Mouse (Mus musculus): ENCODE measurements around the gene Ccdc47. TPM values are rescaled to one million over a fixed set of nuclear protein-coding genes. Genes with fewer than 3 reads are reported as not detected.
"Not testable (repeated sequence)": the region's sequence is repeated elsewhere in the genome, so short reads cannot be mapped to it uniquely, and the experiment has no call there.

The Ccdc47 gene
- polyA plus RNA-seq, 1 experiment from 2014 or later = 97.3 TPM

GRCm38 (mm10) chr11:106249326-106249725 is 33.2 kb upstream of the Ccdc47 start:
- ATAC-seq = no peak
- Histone ChIP-seq H3K4me2 (ENCODE audit: low read depth, low read length) (no peak overlapping the region), H3K36me3 (ENCODE audit: control insufficient read depth, insufficient read depth, low read length) (peaks cover 36% of the 10 kb centered on the region), H3K4me1 (ENCODE audit: control insufficient read depth, insufficient read depth, low read length) (no peaks in the 10 kb centered on the region; the same call in 1 of the 2 replicates), H3K27ac (ENCODE audit: low read length) (no peak overlapping the region), H3K9me3 (ENCODE audit: control insufficient read depth, low read length) (peaks cover 5% of the 10 kb centered on the region; the same call in 1 of the 2 replicates), H3K9ac (ENCODE audit: low read depth, low read length) (no peak overlapping the region), H3K4me3 (ENCODE audit: low read length) (no peak overlapping the region), H3K27me3 (replicated peaks; ENCODE audit: control insufficient read depth, insufficient read depth, low read length) (no peaks in the 10 kb centered on the region)
- WGBS = 79% methylated on average over 7 of the region's 7 CpGs

DNA sequence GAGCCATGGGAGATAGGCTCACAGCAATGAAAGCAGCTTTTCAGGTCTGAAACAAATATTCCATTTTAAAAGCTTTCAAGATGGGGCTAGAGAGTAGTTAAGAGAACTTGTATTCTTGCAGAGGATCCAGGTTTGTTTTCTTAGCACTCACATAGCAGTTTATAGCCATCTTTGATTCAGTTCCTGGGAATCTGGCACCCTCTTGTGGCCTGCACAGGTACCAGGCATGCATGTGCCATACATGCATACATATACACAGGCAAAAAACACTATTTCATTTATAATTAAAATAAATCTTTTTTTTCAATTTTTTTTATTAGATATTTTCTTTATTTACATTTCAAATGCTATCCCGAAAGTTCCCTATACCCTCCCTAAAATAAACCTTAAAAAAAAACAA is 30.7 kb upstream of the Ccdc47 start:
- no peak overlapping the region for H3K9ac ChIP-seq (ENCODE audit: low read depth, low read length)
- no peak overlapping the region for H3K27ac ChIP-seq (ENCODE audit: low read length)
- peaks cover 5% of the 10 kb centered on the region; the same call in 1 of the 2 replicates for H3K9me3 ChIP-seq (ENCODE audit: control insufficient read depth, low read length)
- 94% methylated on average over 1 of the region's 1 CpGs for WGBS
- no peak overlapping the region for H3K4me3 ChIP-seq (ENCODE audit: low read length)
- H3K4me2 ChIP-seq (ENCODE audit: low read depth, low read length) = no peak overlapping the region
- peaks cover 40% of the 10 kb centered on the region for H3K36me3 ChIP-seq (ENCODE audit: control insufficient read depth, insufficient read depth, low read length)
- ATAC-seq = no peak
- H3K4me1 ChIP-seq (ENCODE audit: control insufficient read depth, insufficient read depth, low read length) = no peaks in the 10 kb centered on the region
- no peaks in the 10 kb centered on the region for H3K27me3 ChIP-seq (replicated peaks; ENCODE audit: control insufficient read depth, insufficient read depth, low read length)

DNA sequence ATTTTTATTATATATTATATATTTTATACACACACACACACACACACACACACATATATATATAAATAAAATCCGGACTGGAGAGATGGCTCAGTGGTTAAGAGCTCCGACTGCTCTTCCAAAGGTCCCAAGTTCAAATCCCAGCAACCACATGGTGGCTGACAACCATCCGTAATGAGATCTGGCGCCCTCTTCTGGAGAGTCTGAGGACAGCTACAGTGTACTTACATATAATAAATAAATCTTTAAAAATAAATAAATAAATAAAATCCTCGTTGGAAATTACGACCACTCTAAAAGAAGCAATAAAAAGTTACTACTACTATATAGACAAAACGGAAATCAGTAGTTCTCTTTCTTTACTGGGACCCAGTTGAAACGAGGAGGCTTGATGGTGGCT is 17.8 kb upstream of the Ccdc47 start:
- 78% methylated on average over 8 of the region's 8 CpGs for WGBS
- not testable (repeated sequence) for H3K27me3 ChIP-seq (replicated peaks; ENCODE audit: control insufficient read depth, insufficient read depth, low read length)

GRCm38 (mm10) chr11:106220603-106221002 is 4.5 kb upstream of the Ccdc47 start:
- no peak overlapping the region for H3K4me3 ChIP-seq (ENCODE audit: low read length)
- H3K9me3 ChIP-seq (ENCODE audit: control insufficient read depth, low read length) = no peaks in the 10 kb centered on the region
- peaks cover 7% of the 10 kb centered on the region; the same call in 1 of the 2 replicates for H3K36me3 ChIP-seq (ENCODE audit: control insufficient read depth, insufficient read depth, low read length)
- H3K9ac ChIP-seq (ENCODE audit: low read depth, low read length) = no peak overlapping the region
- H3K4me1 ChIP-seq (ENCODE audit: control insufficient read depth, insufficient read depth, low read length) = peaks cover 10% of the 10 kb centered on the region; the same call in 1 of the 2 replicates
- no peaks in the 10 kb centered on the region for H3K27me3 ChIP-seq (replicated peaks; ENCODE audit: control insufficient read depth, insufficient read depth, low read length)
- ATAC-seq = no peak
- no peak overlapping the region for H3K4me2 ChIP-seq (ENCODE audit: low read depth, low read length)
- H3K27ac ChIP-seq (ENCODE audit: low read length) = no peak overlapping the region
- 78% methylated on average over 3 of the region's 3 CpGs for WGBS

More for the DNA sequence above, 17.8 kb upstream of the Ccdc47 start:
- not testable (repeated sequence) for H3K4me3 ChIP-seq (ENCODE audit: low read length); H3K9me3 ChIP-seq (ENCODE audit: control insufficient read depth, low read length); ATAC-seq; H3K4me2 ChIP-seq (ENCODE audit: low read depth, low read length); H3K4me1 ChIP-seq (ENCODE audit: control insufficient read depth, insufficient read depth, low read length); H3K9ac ChIP-seq (ENCODE audit: low read depth, low read length); H3K36me3 ChIP-seq (ENCODE audit: control insufficient read depth, insufficient read depth, low read length); H3K27ac ChIP-seq (ENCODE audit: low read length)

DNA sequence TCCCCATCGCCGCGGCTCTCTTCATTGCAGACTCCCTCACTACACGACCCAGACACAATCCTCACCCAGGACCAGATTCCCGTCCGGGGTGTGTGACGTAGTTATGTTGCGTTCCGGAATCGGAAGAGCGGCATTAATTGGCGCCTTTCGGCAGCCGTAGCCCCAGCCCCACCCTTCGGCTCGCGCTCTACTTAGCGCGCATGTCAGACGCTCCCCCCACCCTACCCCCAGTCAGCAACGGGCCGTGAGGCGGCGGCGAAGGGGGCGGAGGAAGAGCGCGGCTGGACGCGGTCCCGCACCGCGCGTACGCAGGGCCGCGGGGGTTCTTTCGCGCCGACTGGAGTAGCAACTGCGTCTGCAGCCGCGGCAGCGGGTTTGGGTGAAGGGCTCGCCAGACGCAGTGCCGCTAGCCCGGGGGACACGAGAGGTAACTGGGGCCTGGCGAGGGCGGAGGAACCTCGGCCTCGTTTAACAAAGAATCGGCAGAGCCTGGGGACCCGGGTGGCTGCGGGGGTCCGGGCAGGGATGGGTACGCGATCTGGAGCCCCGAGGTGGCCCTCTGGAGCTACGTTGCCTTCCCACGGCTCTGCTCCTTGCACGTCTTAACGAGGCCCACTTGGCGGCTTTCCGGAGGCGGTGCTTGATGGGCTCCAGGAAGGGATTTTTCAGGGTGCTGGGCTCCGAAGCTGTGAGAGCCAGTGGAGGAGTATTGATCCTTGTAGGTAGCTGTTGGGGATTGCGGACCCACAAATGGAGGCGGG is 766 bp upstream of the Ccdc47 start, which contains the start of gene Ddx42:
Ddx42 (plus strand) TSS at position 197 of the 761 bp plus-strand sequence.
- under 1% methylated on average over 70 of the region's 70 CpGs for WGBS

GRCm38 (mm10) chr11:106215450-106215859 is 689 bp downstream of the Ccdc47 start:
- peak overlapping the region; percentile 89 for H3K27ac ChIP-seq (ENCODE audit: low read length)
- 19% methylated on average over 7 of the region's 7 CpGs for WGBS

More for the DNA sequence above, 766 bp upstream of the Ccdc47 start, which contains the start of gene Ddx42:
- peak within 1 kb of the TSS; percentile 99 for H3K9ac ChIP-seq (ENCODE audit: low read depth, low read length)
- H3K27me3 ChIP-seq (replicated peaks; ENCODE audit: control insufficient read depth, insufficient read depth, low read length) = no peaks in the 10 kb centered on the region
- H3K4me1 ChIP-seq (ENCODE audit: control insufficient read depth, insufficient read depth, low read length) = peaks cover 18% of the 10 kb centered on the region
- no peaks in the 10 kb centered on the region for H3K9me3 ChIP-seq (ENCODE audit: control insufficient read depth, low read length)
- H3K27ac ChIP-seq (ENCODE audit: low read length) = peak within 1 kb of the TSS; percentile 98
- ATAC-seq = peak; percentile 94
- no peaks in the 10 kb centered on the region for H3K36me3 ChIP-seq (ENCODE audit: control insufficient read depth, insufficient read depth, low read length)
- peak within 1 kb of the TSS; percentile 99 for H3K4me3 ChIP-seq (ENCODE audit: low read length)
- H3K4me2 ChIP-seq (ENCODE audit: low read depth, low read length) = peak within 1 kb of the TSS; percentile 58

GRCm38 (mm10) chr11:106214856-106215255 is 1.3 kb downstream of the Ccdc47 start:
- no peaks in the 10 kb centered on the region for H3K27me3 ChIP-seq (replicated peaks; ENCODE audit: control insufficient read depth, insufficient read depth, low read length)
- ATAC-seq = no peak
- H3K9ac ChIP-seq (ENCODE audit: low read depth, low read length) = peak overlapping the region; percentile 90
- no peak overlapping the region for H3K27ac ChIP-seq (ENCODE audit: low read length)
- WGBS = 82% methylated on average over 5 of the region's 5 CpGs
- H3K9me3 ChIP-seq (ENCODE audit: control insufficient read depth, low read length) = no peaks in the 10 kb centered on the region
- H3K4me3 ChIP-seq (ENCODE audit: low read length) = peak overlapping the region; percentile 99
- no peaks in the 10 kb centered on the region; the same call in 1 of the 2 replicates for H3K36me3 ChIP-seq (ENCODE audit: control insufficient read depth, insufficient read depth, low read length)
- peak overlapping the region; percentile 52 for H3K4me2 ChIP-seq (ENCODE audit: low read depth, low read length)
- peaks cover 15% of the 10 kb centered on the region for H3K4me1 ChIP-seq (ENCODE audit: control insufficient read depth, insufficient read depth, low read length)

More at GRCm38 (mm10) chr11:106215450-106215859, 689 bp downstream of the Ccdc47 start:
- ATAC-seq = no peak
- Histone ChIP-seq H3K4me3 (ENCODE audit: low read length) (peak overlapping the region; percentile 99), H3K4me1 (ENCODE audit: control insufficient read depth, insufficient read depth, low read length) (peaks cover 15% of the 10 kb centered on the region), H3K9me3 (ENCODE audit: control insufficient read depth, low read length) (no peaks in the 10 kb centered on the region), H3K9ac (ENCODE audit: low read depth, low read length) (peak overlapping the region; percentile 90), H3K36me3 (ENCODE audit: control insufficient read depth, insufficient read depth, low read length) (no peaks in the 10 kb centered on the region; the same call in 1 of the 2 replicates), H3K4me2 (ENCODE audit: low read depth, low read length) (peak overlapping the region; percentile 52), H3K27me3 (replicated peaks; ENCODE audit: control insufficient read depth, insufficient read depth, low read length) (no peaks in the 10 kb centered on the region)

GRCm38 (mm10) chr11:106212771-106213170 is 3.4 kb downstream of the Ccdc47 start:
- Histone ChIP-seq H3K4me3 (ENCODE audit: low read length) (no peak overlapping the region), H3K27me3 (replicated peaks; ENCODE audit: control insufficient read depth, insufficient read depth, low read length) (no peaks in the 10 kb centered on the region), H3K9ac (ENCODE audit: low read depth, low read length) (no peak overlapping the region), H3K4me2 (ENCODE audit: low read depth, low read length) (no peak overlapping the region), H3K27ac (ENCODE audit: low read length) (no peak overlapping the region), H3K9me3 (ENCODE audit: control insufficient read depth, low read length) (no peaks in the 10 kb centered on the region), H3K4me1 (ENCODE audit: control insufficient read depth, insufficient read depth, low read length) (peaks cover 10% of the 10 kb centered on the region), H3K36me3 (ENCODE audit: control insufficient read depth, insufficient read depth, low read length) (peaks cover 8% of the 10 kb centered on the region)
- no peak for ATAC-seq
- WGBS = 82% methylated on average over 8 of the region's 8 CpGs

- Histone ChIP-seq H3K4me1 (ENCODE audit: control insufficient read depth, insufficient read depth, low read length) (no peaks in the 10 kb centered on the region), H3K4me2 (ENCODE audit: low read depth, low read length) (no peak within 1 kb of the TSS), H3K36me3 (ENCODE audit: control insufficient read depth, insufficient read depth, low read length) (peaks cover 13% of the 10 kb centered on the region), H3K27ac (ENCODE audit: low read length) (no peak within 1 kb of the TSS), H3K4me3 (ENCODE audit: low read length) (no peak within 1 kb of the TSS), H3K9me3 (ENCODE audit: control insufficient read depth, low read length) (no peaks in the 10 kb centered on the region), H3K27me3 (replicated peaks; ENCODE audit: control insufficient read depth, insufficient read depth, low read length) (no peaks in the 10 kb centered on the region), H3K9ac (ENCODE audit: low read depth, low read length) (no peak within 1 kb of the TSS)
- WGBS = 84% methylated on average over 5 of the region's 5 CpGs
- no peak for ATAC-seq
Observed at GRCm38 (mm10) chr11:106202123-106202465, 14.1 kb downstream of the Ccdc47 start, which contains the start of gene Strada. Gene Strada, minus strand, starts transcription at chr11:106202168.
